Mouse (Mus musculus) CH12.LX (cell line): Measurements from ENCODE around the gene Hist1h3g. TPM values are rescaled to one million over a fixed set of nuclear protein-coding genes. Genes with fewer than 3 reads are reported as not detected.

Experiments used
- DNase-seq: peaks from one replicate; pipeline ENCODE4 v3.0.0-alpha.2; 2013; ENCODE audit errors: extremely low read depth
- H3K27ac ChIP-seq: 2 replicates; pipeline ENCODE4 v1.5.1; 2012; ENCODE audit warnings: low read depth, mild to moderate bottlenecking, control low read depth, moderate library complexity; ENCODE audit not compliant: insufficient read depth
- H3K27me3 ChIP-seq: replicated peaks from 2 replicates; pipeline ENCODE3; 2012; ENCODE audit warnings: inconsistent platforms
- H3K36me3 ChIP-seq, 2 experiments: replicated peaks in 1 of 2; 2 replicates each; pipeline versions ENCODE3 to v1.6.1; 2012; ENCODE audit warnings: inconsistent platforms in 1 of 2, low read length in 1 of 2, mild to moderate bottlenecking in 1 of 2, mixed read lengths in 1 of 2, moderate library complexity in 1 of 2; ENCODE audit not compliant: control insufficient read depth in 1 of 2, insufficient read depth in 1 of 2
- H3K4me1 ChIP-seq, 2 experiments: 2 replicates each; pipeline ENCODE4 v1.6.1; 2012; ENCODE audit warnings: inconsistent platforms in 1 of 2, moderate library complexity in 1 of 2; ENCODE audit not compliant: insufficient read depth in 2 of 2, control insufficient read depth in 1 of 2
- H3K4me2 ChIP-seq: 2 replicates; pipeline ENCODE4 v1.6.1; 2012; ENCODE audit warnings: low read depth, mild to moderate bottlenecking, control low read depth; ENCODE audit not compliant: poor library complexity, insufficient read depth, severe bottlenecking
- H3K4me3 ChIP-seq, 3 experiments: fragments of 150-350 bp in 1 of 3; sonication (generic) in 1 of 3; replicated peaks in 1 of 3; 2 replicates each; pipeline versions ENCODE3 to v1.5.1; 2011 to 2012; ENCODE audit warnings: low read depth in 2 of 3, low read length in 2 of 3, mild to moderate bottlenecking in 2 of 3, moderate library complexity in 2 of 3, control low read depth in 1 of 3, improper control_type of control experiment in 1 of 3, inconsistent platforms in 1 of 3, mixed read lengths in 1 of 3; ENCODE audit not compliant: poor library complexity in 1 of 3
- H3K79me2 ChIP-seq: replicated peaks from 2 replicates; pipeline ENCODE4 v1.6.1; 2012; ENCODE audit warnings: mild to moderate bottlenecking, moderate library complexity; ENCODE audit not compliant: control insufficient read depth, poor library complexity, insufficient read depth, severe bottlenecking; ENCODE audit errors: extremely low read depth
- H3K9ac ChIP-seq: 2 replicates; pipeline ENCODE4 v1.6.1; 2012; ENCODE audit warnings: low read depth, mild to moderate bottlenecking, control low read depth, moderate library complexity; ENCODE audit not compliant: insufficient read depth
- H3K9me3 ChIP-seq: replicated peaks from 2 replicates; pipeline ENCODE3; 2012; ENCODE audit warnings: low read length, inconsistent platforms, mixed read lengths
- BHLHE40 ChIP-seq: IDR thresholded peaks from 2 replicates; pipeline ENCODE4 v1.6.1; 2011; ENCODE audit warnings: mild to moderate bottlenecking, low read depth, low read length, improper control_type of control experiment
- CHD1 ChIP-seq: IDR thresholded peaks from 2 replicates; pipeline ENCODE4 v1.6.1; 2012; ENCODE audit warnings: low read depth, low read length, improper control_type of control experiment, inconsistent platforms
- CHD2 ChIP-seq: IDR thresholded peaks from 2 replicates; pipeline ENCODE4 v1.6.1; 2011; ENCODE audit warnings: low read length, improper control_type of control experiment
- CTCF ChIP-seq, 2 experiments: IDR thresholded peaks in 1 of 2; conservative IDR thresholded peaks in 1 of 2; 2 replicates each; pipeline ENCODE4 v1.5.1; 2011 to 2012; ENCODE audit warnings: low read depth in 2 of 2, low read length in 2 of 2, improper control_type of control experiment in 1 of 2, inconsistent platforms in 1 of 2, mild to moderate bottlenecking in 1 of 2, moderate library complexity in 1 of 2
- E2F4 ChIP-seq: IDR thresholded peaks from 2 replicates; pipeline ENCODE4 v1.6.1; 2011; ENCODE audit warnings: low read depth, low read length, improper control_type of control experiment; ENCODE audit not compliant: insufficient replicate concordance
- ELF1 ChIP-seq: IDR thresholded peaks from 2 replicates; pipeline ENCODE4 v1.6.1; 2014; ENCODE audit warnings: low read depth, mild to moderate bottlenecking, inconsistent platforms, low read length, improper control_type of control experiment
- EP300 ChIP-seq: IDR thresholded peaks from 2 replicates; pipeline ENCODE4 v1.6.1; 2011; ENCODE audit warnings: low read length, improper control_type of control experiment
- ETS1 ChIP-seq: conservative IDR thresholded peaks from 2 replicates; pipeline ENCODE4 v1.6.1; 2012; ENCODE audit warnings: low read depth, mild to moderate bottlenecking, inconsistent platforms, low read length, improper control_type of control experiment, moderate library complexity
- GABPA ChIP-seq: IDR thresholded peaks from 2 replicates; pipeline ENCODE4 v1.6.1; 2012; ENCODE audit warnings: low read depth, low read length, improper control_type of control experiment, inconsistent platforms; ENCODE audit not compliant: insufficient replicate concordance
- HCFC1 ChIP-seq: IDR thresholded peaks from 2 replicates; pipeline ENCODE4 v1.6.1; 2012; ENCODE audit warnings: low read depth, mild to moderate bottlenecking, inconsistent platforms, low read length, improper control_type of control experiment
- IRF4 ChIP-seq: IDR thresholded peaks from 2 replicates; pipeline ENCODE4 v1.6.1; 2014; ENCODE audit warnings: low read depth, mild to moderate bottlenecking, inconsistent platforms, low read length, improper control_type of control experiment
- JUN ChIP-seq: IDR thresholded peaks from 2 replicates; pipeline ENCODE4 v1.6.1; 2011; ENCODE audit warnings: low read depth, mild to moderate bottlenecking, low read length, improper control_type of control experiment, moderate library complexity; ENCODE audit not compliant: insufficient read depth
- JUND ChIP-seq: conservative IDR thresholded peaks from 2 replicates; pipeline ENCODE4 v1.6.1; 2011; ENCODE audit warnings: low read depth, low read length, improper control_type of control experiment
- KAT2A ChIP-seq: IDR thresholded peaks from 2 replicates; pipeline ENCODE4 v1.6.1; 2012; ENCODE audit warnings: low read length, improper control_type of control experiment, inconsistent platforms; ENCODE audit not compliant: insufficient replicate concordance
- MAFK ChIP-seq: IDR thresholded peaks from 2 replicates; pipeline ENCODE4 v1.6.1; 2011; ENCODE audit warnings: low read length, improper control_type of control experiment; ENCODE audit not compliant: insufficient replicate concordance
- MAX ChIP-seq: IDR thresholded peaks from 2 replicates; pipeline ENCODE4 v1.6.1; 2011; ENCODE audit warnings: low read length, improper control_type of control experiment
- MAZ ChIP-seq: IDR thresholded peaks from 2 replicates; pipeline ENCODE4 v1.6.1; 2012; ENCODE audit warnings: low read depth, mild to moderate bottlenecking, inconsistent platforms, low read length, improper control_type of control experiment, moderate library complexity
- MEF2A ChIP-seq: IDR thresholded peaks from 2 replicates; pipeline ENCODE4 v1.6.1; 2014; ENCODE audit warnings: low read depth, mild to moderate bottlenecking, inconsistent platforms, low read length, improper control_type of control experiment, borderline replicate concordance
- MXI1 ChIP-seq: IDR thresholded peaks from 2 replicates; pipeline ENCODE4 v1.6.1; 2011; ENCODE audit warnings: mild to moderate bottlenecking, low read depth, low read length, improper control_type of control experiment
- MYC ChIP-seq: IDR thresholded peaks from 2 replicates; pipeline ENCODE4 v1.6.1; 2011; ENCODE audit warnings: low read depth, mild to moderate bottlenecking, improper control_type of control experiment, low read length
- NELFE ChIP-seq: IDR thresholded peaks from 2 replicates; pipeline ENCODE4 v1.6.1; 2011; ENCODE audit warnings: low read depth, low read length, improper control_type of control experiment
- PAX5 ChIP-seq: IDR thresholded peaks from 2 replicates; pipeline ENCODE4 v1.6.1; 2012; ENCODE audit warnings: low read length, inconsistent platforms, mixed read lengths
- POLR2A ChIP-seq: IDR thresholded peaks from 2 replicates; pipeline ENCODE4 v1.6.1; 2011; ENCODE audit warnings: low read depth, mild to moderate bottlenecking, improper control_type of control experiment, low read length
- POLR2AphosphoS2 ChIP-seq: IDR thresholded peaks from 2 replicates; pipeline ENCODE4 v1.6.1; 2011; ENCODE audit warnings: low read depth, low read length, improper control_type of control experiment
- RAD21 ChIP-seq: IDR thresholded peaks from 2 replicates; pipeline ENCODE4 v1.6.1; 2011; ENCODE audit warnings: low read depth, mild to moderate bottlenecking, low read length, improper control_type of control experiment, moderate library complexity
- RCOR1 ChIP-seq: conservative IDR thresholded peaks from 2 replicates; pipeline ENCODE4 v1.6.1; 2012; ENCODE audit warnings: low read depth, mild to moderate bottlenecking, inconsistent platforms, low read length, improper control_type of control experiment
- SIN3A ChIP-seq: IDR thresholded peaks from 2 replicates; pipeline ENCODE4 v1.6.1; 2012; ENCODE audit warnings: low read length, improper control_type of control experiment, inconsistent platforms
- SMC3 ChIP-seq: IDR thresholded peaks from 2 replicates; pipeline ENCODE4 v1.6.1; 2011; ENCODE audit warnings: low read depth, low read length, improper control_type of control experiment
- TBP ChIP-seq: conservative IDR thresholded peaks from 2 replicates; pipeline ENCODE4 v1.6.1; 2011; ENCODE audit warnings: low read depth, low read length, improper control_type of control experiment
- TCF12 ChIP-seq: IDR thresholded peaks from 2 replicates; pipeline ENCODE4 v1.6.1; 2014; ENCODE audit warnings: low read depth, mild to moderate bottlenecking, inconsistent platforms, low read length, improper control_type of control experiment
- UBTF ChIP-seq: IDR thresholded peaks from 2 replicates; pipeline ENCODE4 v1.6.1; 2012; ENCODE audit warnings: low read depth, mild to moderate bottlenecking, inconsistent platforms, low read length, improper control_type of control experiment, moderate library complexity
- USF1 ChIP-seq: IDR thresholded peaks from 2 replicates; pipeline ENCODE4 v1.6.1; 2014; ENCODE audit warnings: low read depth, mild to moderate bottlenecking, inconsistent platforms, low read length, improper control_type of control experiment
- USF2 ChIP-seq: conservative IDR thresholded peaks from 2 replicates; pipeline ENCODE4 v1.6.1; 2011; ENCODE audit warnings: low read depth, low read length, improper control_type of control experiment
- ZC3H11A ChIP-seq: IDR thresholded peaks from 2 replicates; pipeline ENCODE4 v1.6.1; 2012; ENCODE audit warnings: low read depth, mild to moderate bottlenecking, inconsistent platforms, low read length, improper control_type of control experiment
- ZKSCAN1 ChIP-seq: IDR thresholded peaks from 2 replicates; pipeline ENCODE4 v1.6.1; 2012; ENCODE audit warnings: low read depth, inconsistent platforms, low read length, improper control_type of control experiment, borderline replicate concordance
- ZMIZ1 ChIP-seq: IDR thresholded peaks from 2 replicates; pipeline ENCODE4 v1.6.1; 2012; ENCODE audit warnings: low read depth, mild to moderate bottlenecking, inconsistent platforms, low read length, improper control_type of control experiment
- ZNF384 ChIP-seq: IDR thresholded peaks from 2 replicates; pipeline ENCODE4 v1.6.1; 2012; ENCODE audit warnings: low read depth, low read length, improper control_type of control experiment, inconsistent platforms
- dilution Hi-C: fragments of 300-500 bp; cut with MboI; formaldehyde crosslinking; loops from 2 replicates; pipeline ENCODE4 v1.14.3; 2020; ENCODE audit warnings: low sequenced_read_pairs; ENCODE audit not compliant: extremely low pct_unique_long_range_greater_than_20kb, extremely low pct_ligation_motif_present
- in situ Hi-C: fragments of 300-500 bp; cut with MboI; formaldehyde crosslinking; loops from 3 replicates; pipeline ENCODE4 v1.14.3; 2019; ENCODE audit warnings: low sequenced_read_pairs, low pct_ligation_motif_present, low pct_unique_long_range_greater_than_20kb, mixed read lengths
- polyA plus RNA-seq: library from polyadenylated mRNA; unstranded; fragments of >175 nt; gene quantifications from 2 replicates; pipeline ENCODE4 v1.2.1, GENCODE M21; 2012; ENCODE audit warnings: low read depth; ENCODE audit not compliant: insufficient read length
- total RNA-seq, 2 experiments: library from RNA; depleted of rRNA; stranded (reverse); fragments of 300-350 nt in 1 of 2; fragments of >200 nt in 1 of 2; gene quantifications; 2 replicates each; pipeline ENCODE4 v1.2.3; 2012 to 2014

Gene Hist1h3g
- total and polyA plus RNA-seq, 3 experiments: 3.4 to 608 (median 75.3) TPM

- H3K9ac ChIP-seq: no peak overlapping the region
- H3K27ac ChIP-seq: no peak overlapping the region
- in situ Hi-C loops: loop anchor here (5.0 to 25.0 kb wide), 3 partner anchors 92 to 1587 kb away; partner anchors contain the start of genes Hist1h2ah, Hist1h2bk and Zfp184
- peak; percentile 90 for DNase-seq
- H3K79me2 ChIP-seq: no peaks in the 10 kb centered on the region
- H3K4me1 ChIP-seq: peaks cover 5 to 56% of the 10 kb centered on the region in 2 experiments; a peak in 3 of 4 replicates
- H3K27me3 ChIP-seq: no peaks in the 10 kb centered on the region
- no peak; the same call in 1 of the 2 replicates for TF ChIP-seq IRF4
- peak; percentile 89 for TF ChIP-seq ZNF384
- TF ChIP-seq ZC3H11A: peak; percentile 59; the same call in 1 of the 2 replicates
- 0 out of 2 replicates have a peak, but pooled peaks have one; percentile 37 for TF ChIP-seq RCOR1
- TF ChIP-seq KAT2A: no peak
- no peak for TF ChIP-seq CHD2
- TF ChIP-seq ETS1: no peak
- TF ChIP-seq ELF1: 0 out of 2 replicates have a peak, but pooled peaks have one; percentile 26
- TF ChIP-seq TCF12: 0 out of 2 replicates have a peak, but pooled peaks have one; percentile 32
- TF ChIP-seq UBTF: no peak
- no peak for TF ChIP-seq USF2
- no peak for TF ChIP-seq JUN
- no peak for TF ChIP-seq EP300
- peak; percentile 50; the same call in 1 of the 2 replicates for TF ChIP-seq NELFE
- peak; percentile 90 for TF ChIP-seq SMC3
- TF ChIP-seq SIN3A: peak; percentile 78
- TF ChIP-seq POLR2A: no peak
- TF ChIP-seq RAD21: peak; percentile 86
- 0 out of 2 replicates have a peak, but pooled peaks have one; percentile 29 for TF ChIP-seq HCFC1
- no peak for TF ChIP-seq MAX
- TF ChIP-seq MAZ: no peak
- TF ChIP-seq TBP: no peak
- TF ChIP-seq MEF2A: peak; percentile 33; the same call in 1 of the 2 replicates
- no peak for TF ChIP-seq ZKSCAN1
- no peak for TF ChIP-seq POLR2AphosphoS2
- 0 out of 2 replicates have a peak, but pooled peaks have one; percentile 25 for TF ChIP-seq JUND
- TF ChIP-seq ZMIZ1: no peak
- 0 out of 2 replicates have a peak, but pooled peaks have one; percentile 54 for TF ChIP-seq MXI1
- TF ChIP-seq E2F4: no peak
- 0 out of 2 replicates have a peak, but pooled peaks have one; percentile 12 for TF ChIP-seq MAFK
- no peak for TF ChIP-seq USF1
- TF ChIP-seq CTCF (conservative IDR thresholded peaks at IDR 0.05 in 1 of 2, IDR thresholded peaks at IDR 0.05 in 1 of 2; ENCODE audit: low read depth in 2 of 2, low read length in 2 of 2): peak; percentile 84 to 94
- no peak for TF ChIP-seq GABPA
- peak; percentile 74 for TF ChIP-seq BHLHE40
- no peak for TF ChIP-seq CHD1
- TF ChIP-seq MYC: 0 out of 2 replicates have a peak, but pooled peaks have one; percentile 33
- TF ChIP-seq PAX5: no peak
- no peaks in the 10 kb centered on the region for H3K36me3 ChIP-seq
- peak overlapping the region; percentile 96 for H3K4me2 ChIP-seq
- no peak overlapping the region for H3K4me3 ChIP-seq
- no peaks in the 10 kb centered on the region for H3K9me3 ChIP-seq
- dilution Hi-C loops: no loop called here
Measured at GRCm38 (mm10) chr13:23524654-23525053, 10.6 kb upstream of the Hist1h3g start.
